In genomic region chr9:41222346-41223015, GRCm38 (mm10) we compare ENCODE assay signal across 11 mouse cellular contexts.
"Had no signal": no experiment of that assay in that cellular context is flagged by ENCODE, and none has a peak within 500 bp of the region (broad histone marks: within the 10 kb centered on the region; RNA-seq: fewer than 3 reads in every experiment).

No protein-coding gene starts in this region.

- H3K4me3 ChIP-seq: layer of hippocampus, adult 2 months; liver, embryonic 13.5 days; lung, embryonic 15.5 days; midbrain, embryonic 13.5 days had no signal

- H3K9me3 ChIP-seq: liver, embryonic 13.5 days; lung, embryonic 15.5 days; midbrain, embryonic 13.5 days had no signal

- H3K4me1 ChIP-seq: liver, embryonic 13.5 days; lung, embryonic 15.5 days had no signal

- H3K9ac ChIP-seq: liver, embryonic 13.5 days; liver, postnatal 0 days; lung, embryonic 15.5 days; midbrain, embryonic 13.5 days had no signal

- H3K4me2 ChIP-seq: liver, embryonic 13.5 days; lung, embryonic 15.5 days; midbrain, embryonic 13.5 days had no signal

- H3K27me3 ChIP-seq: lung, embryonic 15.5 days; midbrain, embryonic 13.5 days had no signal

- ATAC-seq: liver, postnatal 0 days; midbrain, embryonic 13.5 days had no signal

- H3K36me3 ChIP-seq: liver, embryonic 13.5 days; lung, embryonic 15.5 days; midbrain, embryonic 13.5 days had no signal

- H3K27ac ChIP-seq: layer of hippocampus, adult 2 months; liver, embryonic 13.5 days; lung, embryonic 15.5 days; midbrain, embryonic 13.5 days had no signal

- DNase-seq: kidney, adult 18-20 months; kidney, postnatal 10 days; kidney, postnatal 4 days; left cerebral cortex, postnatal 4 days; liver; liver, embryonic 13.5 days; liver, postnatal 0 days; thymus, postnatal 4 days had no signal
